Mouse (Mus musculus) testis, adult 2 months (tissue): ENCODE data around the gene Gm20403. TPM values are rescaled to one million over a fixed set of nuclear protein-coding genes. Genes with fewer than 3 reads are reported as not detected.
"Not testable (repeated sequence)": the region's sequence is repeated elsewhere in the genome, so short reads cannot be mapped to it uniquely, and the experiment has no call there.

Source experiments
- H3K27ac ChIP-seq: fragments of 200-500 bp; 2 replicates; pipeline ENCODE4 v1.5.1; 2012; ENCODE audit warnings: low read depth, low read length; ENCODE audit not compliant: control insufficient read depth, insufficient read depth
- H3K27me3 ChIP-seq: fragments of 200-500 bp; 2 replicates; pipeline ENCODE4 v1.6.1; 2012; ENCODE audit warnings: mild to moderate bottlenecking, low read length, moderate library complexity; ENCODE audit not compliant: control insufficient read depth, insufficient read depth
- H3K36me3 ChIP-seq: fragments of 200-500 bp; 2 replicates; pipeline ENCODE4 v1.6.1; 2012; ENCODE audit warnings: mild to moderate bottlenecking, low read length; ENCODE audit not compliant: control insufficient read depth, insufficient read depth
- H3K4me1 ChIP-seq: fragments of 200-500 bp; 2 replicates; pipeline ENCODE4 v1.6.1; 2012; ENCODE audit warnings: low read length; ENCODE audit not compliant: control insufficient read depth, insufficient read depth
- H3K4me3 ChIP-seq: fragments of 200-500 bp; 2 replicates; pipeline ENCODE4 v1.5.1; 2012; ENCODE audit warnings: low read depth, mild to moderate bottlenecking, low read length, moderate library complexity, mixed read lengths; ENCODE audit not compliant: control insufficient read depth
- CTCF ChIP-seq: fragments of 200-500 bp; IDR thresholded peaks from 2 replicates; pipeline ENCODE4 v1.5.1; 2012; ENCODE audit warnings: low read depth, mild to moderate bottlenecking, inconsistent platforms, low read length, moderate library complexity; ENCODE audit not compliant: control insufficient read depth, insufficient read depth, insufficient replicate concordance
- POLR2A ChIP-seq: fragments of 200-500 bp; IDR thresholded peaks from 2 replicates; pipeline ENCODE4 v1.6.1; 2012; ENCODE audit warnings: low read depth, mild to moderate bottlenecking, inconsistent platforms, low read length, moderate library complexity; ENCODE audit not compliant: control insufficient read depth
- polyA plus RNA-seq: library from polyadenylated mRNA; depleted of rRNA; stranded (reverse); fragments of >200 nt; gene quantifications from 2 replicates; pipeline ENCODE4 v1.2.3, GENCODE M21; 2012

Gm20403 gene
- polyA plus RNA-seq, 1 experiment = not detected

DNA sequence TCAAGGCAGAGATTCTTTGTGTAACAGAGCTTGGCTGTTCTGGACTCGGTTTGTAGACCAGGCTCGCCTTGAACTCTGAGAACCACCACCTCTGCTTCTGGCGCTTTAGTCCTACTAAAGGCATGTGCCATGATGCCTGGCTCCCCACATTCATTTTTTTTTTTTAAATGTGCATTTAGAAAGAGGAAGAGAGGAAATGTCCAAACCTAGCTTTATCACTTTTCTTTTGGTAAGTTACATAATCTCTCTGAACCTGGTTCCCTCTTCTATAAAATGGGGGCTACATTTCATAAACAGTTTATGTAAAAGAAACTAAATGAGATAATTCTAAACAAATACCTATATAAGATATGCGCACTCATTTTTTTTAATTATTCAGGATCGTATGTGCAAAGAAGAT is 5.4 kb downstream of the Gm20403 start:
- TF ChIP-seq POLR2A = no peak
- TF ChIP-seq CTCF = no peak
- H3K27me3 ChIP-seq = no peaks in the 10 kb centered on the region
- no peak overlapping the region for H3K4me3 ChIP-seq
- H3K27ac ChIP-seq = no peak overlapping the region
- peaks cover 3% of the 10 kb centered on the region; the same call in 1 of the 2 replicates for H3K4me1 ChIP-seq
- no peaks in the 10 kb centered on the region; the same call in 1 of the 2 replicates for H3K36me3 ChIP-seq

DNA sequence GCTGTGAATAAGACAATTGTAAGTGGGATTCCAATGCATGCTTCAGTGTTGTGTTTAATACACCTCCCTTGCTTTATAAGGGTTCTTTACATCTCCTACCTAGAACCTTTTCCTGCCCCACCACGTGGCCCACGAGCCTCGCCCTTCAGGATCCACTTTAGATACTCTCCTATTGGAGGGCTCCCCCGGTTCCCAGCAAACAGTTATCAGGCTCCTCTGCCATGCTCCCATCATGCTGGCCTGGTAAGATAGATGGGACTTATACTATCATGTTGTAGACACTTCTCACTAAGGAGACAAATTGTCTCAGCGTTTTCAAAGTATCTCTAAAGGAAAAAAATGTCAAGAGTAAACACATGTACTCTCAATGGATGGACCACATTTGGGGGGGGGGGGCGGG is 5.8 kb downstream of the Gm20403 start:
- Histone ChIP-seq H3K36me3 (no peaks in the 10 kb centered on the region; the same call in 1 of the 2 replicates), H3K4me1 (peaks cover 3% of the 10 kb centered on the region; the same call in 1 of the 2 replicates), H3K4me3 (no peak overlapping the region), H3K27ac (no peak overlapping the region), H3K27me3 (no peaks in the 10 kb centered on the region)
- TF ChIP-seq POLR2A (no peak), CTCF (no peak)

DNA sequence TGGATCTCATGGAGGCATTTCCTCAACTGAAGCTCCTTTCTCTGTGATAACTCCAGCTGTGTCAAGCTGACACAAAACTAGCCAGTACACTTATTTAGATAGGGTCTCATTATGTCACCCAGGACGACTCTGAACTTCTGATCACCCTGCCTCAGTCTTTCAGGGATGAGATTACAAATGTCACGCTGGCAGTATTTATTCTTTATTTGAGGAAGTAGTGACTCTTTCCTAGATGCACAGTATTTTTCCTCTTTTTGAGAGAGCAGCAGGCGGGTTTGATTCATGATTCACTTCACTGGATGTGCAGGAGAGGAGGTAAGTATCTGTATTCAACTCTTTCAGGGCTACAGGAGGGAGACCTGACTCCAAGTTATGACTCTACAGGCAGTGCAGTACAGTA is 17.3 kb downstream of the Gm20403 start:
- no peak for TF ChIP-seq CTCF
- TF ChIP-seq POLR2A = no peak
- no peak overlapping the region for H3K4me3 ChIP-seq
- no peaks in the 10 kb centered on the region for H3K27me3 ChIP-seq
- no peaks in the 10 kb centered on the region for H3K4me1 ChIP-seq
- H3K36me3 ChIP-seq = peaks cover 3% of the 10 kb centered on the region
- no peak overlapping the region for H3K27ac ChIP-seq

DNA sequence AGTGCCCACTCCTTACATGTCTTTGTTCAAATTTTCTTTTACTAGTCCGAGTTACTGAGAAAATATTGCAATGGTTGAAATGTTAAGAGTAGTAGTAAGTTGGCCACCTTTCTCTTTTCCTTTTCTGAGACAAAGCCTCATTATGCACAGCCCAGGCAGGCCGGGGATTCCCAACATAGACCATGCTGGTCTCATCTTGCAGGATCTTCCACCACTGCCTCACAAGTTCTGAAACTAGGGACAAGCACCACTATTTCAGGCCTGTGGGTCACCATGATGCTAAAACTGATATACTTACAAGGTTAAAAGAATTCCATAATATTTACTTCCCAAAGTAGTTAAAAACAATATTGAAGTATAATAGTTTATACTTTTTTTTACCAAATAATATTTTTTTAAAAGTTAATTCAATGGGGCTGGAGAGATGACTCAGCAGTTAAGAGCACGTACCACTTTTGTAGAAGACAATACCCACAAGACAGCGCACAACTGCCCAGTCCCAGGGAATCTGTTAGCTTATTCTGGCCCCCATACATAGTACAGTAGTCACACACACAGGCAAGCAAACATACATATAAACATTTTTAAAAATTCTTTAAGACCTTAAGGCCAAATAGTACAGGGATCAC is 20.7 kb downstream of the Gm20403 start:
- Histone ChIP-seq H3K4me1 (no peaks in the 10 kb centered on the region), H3K4me3 (no peak overlapping the region), H3K36me3 (no peaks in the 10 kb centered on the region), H3K27ac (no peak overlapping the region), H3K27me3 (no peaks in the 10 kb centered on the region)
- TF ChIP-seq POLR2A = no peak
- TF ChIP-seq CTCF = no peak

DNA sequence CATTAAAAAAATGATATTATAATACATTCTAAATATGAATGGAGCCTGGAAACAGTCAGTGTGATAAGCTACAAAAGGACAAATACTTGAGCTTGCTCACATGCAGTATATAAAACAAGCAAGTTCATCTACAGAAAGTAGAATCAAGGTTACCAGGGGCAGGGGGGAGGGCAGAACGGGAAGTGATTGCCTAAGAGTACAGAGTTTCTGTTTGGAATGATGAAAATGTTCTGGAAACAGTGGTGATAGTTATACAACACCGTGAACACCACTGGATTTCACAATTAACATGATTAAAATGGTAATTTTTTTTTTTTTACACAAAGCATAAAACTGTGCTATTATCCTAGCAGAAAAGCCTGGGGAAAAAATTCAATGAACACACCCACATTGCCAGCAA is 26.8 kb downstream of the Gm20403 start:
- Histone ChIP-seq H3K27me3 (no peaks in the 10 kb centered on the region), H3K4me3 (no peak overlapping the region), H3K36me3 (no peaks in the 10 kb centered on the region), H3K4me1 (no peaks in the 10 kb centered on the region), H3K27ac (no peak overlapping the region)
- TF ChIP-seq CTCF (no peak), POLR2A (no peak)

DNA sequence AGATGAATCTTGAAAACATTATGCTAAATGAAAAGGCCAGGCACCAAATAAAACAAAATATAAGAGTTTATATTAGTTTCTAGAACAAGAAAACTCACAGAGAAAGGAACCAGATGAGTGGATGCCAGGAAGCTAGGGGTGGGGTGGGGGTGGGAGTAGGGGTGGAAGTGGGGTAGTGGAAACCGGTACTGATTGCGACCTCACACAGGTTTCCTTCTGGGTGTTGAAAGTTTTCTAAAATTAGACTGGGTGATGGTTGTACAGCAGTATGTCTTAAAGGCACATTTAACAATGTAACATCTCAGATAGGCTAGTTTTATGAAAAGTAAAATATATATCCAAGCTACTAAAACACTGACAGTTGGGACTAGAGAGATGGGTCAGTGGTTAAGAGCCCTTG is 29.4 kb downstream of the Gm20403 start:
- TF ChIP-seq POLR2A (no peak), CTCF (no peak)
- Histone ChIP-seq H3K4me3 (no peak overlapping the region), H3K4me1 (no peaks in the 10 kb centered on the region), H3K27ac (no peak overlapping the region), H3K36me3 (no peaks in the 10 kb centered on the region), H3K27me3 (no peaks in the 10 kb centered on the region)

DNA sequence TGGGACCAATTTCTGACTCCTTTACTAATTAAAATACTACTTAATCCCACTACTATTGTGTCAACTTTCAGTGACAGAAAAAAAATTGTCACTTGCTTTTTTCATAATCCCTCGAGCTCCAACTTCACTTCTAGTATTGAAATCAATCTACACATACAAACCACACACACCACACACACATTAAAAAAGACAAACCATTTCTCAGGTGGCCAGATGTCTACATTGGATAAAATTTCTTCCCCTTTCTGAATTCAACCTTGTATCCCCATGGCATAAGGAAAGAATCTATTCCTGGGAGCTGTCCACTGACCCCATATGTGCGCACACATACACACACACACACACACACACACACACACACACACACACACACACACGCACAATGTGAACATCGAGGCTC is 29.9 kb downstream of the Gm20403 start:
- no peaks in the 10 kb centered on the region for H3K36me3 ChIP-seq
- no peak for TF ChIP-seq CTCF

DNA sequence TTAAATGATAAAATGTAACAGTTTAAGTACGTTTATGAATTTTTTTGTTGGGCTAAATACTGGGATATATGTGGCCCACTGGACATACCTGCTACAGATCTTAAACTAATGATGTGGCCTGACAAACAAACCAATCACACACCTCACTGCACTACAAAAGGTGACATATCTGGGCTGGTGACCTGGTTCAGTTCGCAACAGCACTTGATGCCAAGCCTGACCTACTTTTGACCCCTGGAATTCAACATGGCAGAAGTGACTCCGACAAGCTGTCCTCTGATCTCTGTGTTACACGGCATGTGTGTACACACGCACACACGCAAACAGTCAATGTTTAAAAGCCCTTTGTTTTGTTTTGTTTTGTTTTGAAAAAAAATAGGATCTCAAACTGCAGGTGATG is 40.2 kb downstream of the Gm20403 start:
- Histone ChIP-seq H3K4me3 (no peak overlapping the region), H3K36me3 (peaks cover 1% of the 10 kb centered on the region), H3K27me3 (no peaks in the 10 kb centered on the region), H3K27ac (no peak overlapping the region), H3K4me1 (no peaks in the 10 kb centered on the region)
- TF ChIP-seq POLR2A (no peak), CTCF (no peak)

More for the DNA sequence above, 29.9 kb downstream of the Gm20403 start:
- Histone ChIP-seq H3K27me3 (no peaks in the 10 kb centered on the region), H3K4me1 (no peaks in the 10 kb centered on the region), H3K27ac (no peak overlapping the region), H3K4me3 (no peak overlapping the region)

DNA sequence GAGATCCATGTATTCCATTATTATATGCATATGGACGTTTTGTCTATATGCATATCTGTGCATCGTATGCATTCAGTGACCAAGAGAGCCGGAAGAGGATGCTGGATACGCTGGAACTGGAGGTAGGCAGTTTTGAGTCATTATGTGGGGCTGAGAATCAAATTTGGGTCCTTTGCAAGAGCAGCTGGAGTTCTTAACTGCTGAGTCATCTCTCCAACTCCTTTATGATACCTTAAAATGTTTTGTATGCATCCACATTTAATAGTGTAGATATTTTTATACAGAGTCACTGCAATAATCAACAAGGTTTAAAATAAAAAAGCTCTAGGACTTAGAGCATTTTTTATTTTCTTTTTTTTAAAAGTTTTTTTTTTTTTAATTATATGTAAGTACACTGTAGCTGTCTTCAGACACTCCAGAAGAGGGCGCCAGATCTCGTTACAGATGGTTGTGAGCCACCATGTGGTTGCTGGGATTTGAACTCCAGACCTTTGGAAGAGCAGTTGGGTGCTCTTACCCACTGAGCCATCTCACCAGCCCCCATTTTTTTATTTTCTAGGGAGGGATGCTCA is 43.7 kb downstream of the Gm20403 start:
- not testable (repeated sequence) for H3K27me3 ChIP-seq, H3K4me1 ChIP-seq, H3K27ac ChIP-seq, H3K4me3 ChIP-seq, H3K36me3 ChIP-seq

DNA sequence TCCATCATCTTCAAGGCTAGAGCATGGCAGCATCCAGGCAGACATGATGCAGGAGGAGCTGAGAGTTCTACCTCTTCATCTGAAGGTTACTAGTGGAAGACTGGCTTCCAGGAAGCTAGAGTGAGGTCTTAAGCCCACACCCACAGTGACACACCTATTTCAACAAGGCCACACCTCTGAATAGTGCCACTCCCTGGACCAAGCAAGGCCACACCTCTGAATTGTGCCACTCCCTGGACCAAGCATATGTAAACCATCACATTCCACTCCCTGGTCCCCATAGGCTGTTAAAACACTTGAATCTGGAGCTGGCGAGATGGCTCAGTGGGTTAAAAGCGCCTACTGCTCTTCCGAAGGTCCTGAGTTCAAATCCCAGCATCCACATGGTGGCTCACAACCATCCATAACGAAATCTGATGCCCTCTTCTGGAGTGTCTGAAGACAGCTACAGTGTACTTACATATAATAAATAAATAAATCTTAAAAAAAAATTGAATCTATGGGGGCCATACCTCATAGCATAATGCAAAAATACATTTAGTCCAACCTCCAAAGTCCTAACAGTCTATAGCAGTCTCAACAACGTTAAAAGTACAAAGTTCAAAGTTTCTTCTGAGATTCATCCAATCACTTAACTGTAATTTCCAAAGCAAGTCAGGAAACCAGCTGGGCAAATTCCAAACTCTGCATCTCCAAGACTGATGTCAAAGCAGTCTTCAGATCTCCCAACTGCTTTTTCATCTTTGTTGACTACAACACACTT is 48.6 kb downstream of the Gm20403 start:
- H3K27ac ChIP-seq, H3K36me3 ChIP-seq, H3K27me3 ChIP-seq, H3K4me3 ChIP-seq, H3K4me1 ChIP-seq: not testable (repeated sequence)
